ENCODE assay signal across 14 mouse cellular contexts in the genomic region with DNA sequence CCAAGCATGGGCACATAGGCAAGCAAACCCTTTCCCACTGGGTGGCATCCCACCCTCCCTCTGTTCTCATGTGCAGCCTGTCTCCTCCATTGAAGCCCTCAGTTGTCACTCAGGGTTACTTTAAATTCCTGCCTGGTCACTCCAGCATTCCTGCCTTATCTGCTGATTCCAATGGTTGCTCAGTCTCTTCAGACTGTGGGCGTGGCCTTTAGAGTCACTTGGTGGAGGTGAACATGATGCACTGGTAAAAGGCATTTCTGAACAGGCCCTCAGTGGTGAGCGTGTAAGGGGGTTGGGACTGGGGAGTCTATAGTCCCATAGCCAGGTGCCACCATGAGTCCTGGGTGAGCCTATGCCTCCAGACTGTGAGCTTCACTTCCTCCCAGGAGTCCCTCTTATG. TPM values are rescaled to one million over a fixed set of nuclear protein-coding genes. Genes with fewer than 3 reads are reported as not detected.
DNase-seq lines count a peak whose midpoint lies in the region; ATAC-seq and TF ChIP-seq lines count a peak whose summit lies in the region.
"Had no signal": no experiment of that assay in that cellular context is flagged by ENCODE, and none has a peak within 500 bp of the region (broad histone marks: within the 10 kb centered on the region; RNA-seq: fewer than 3 reads in every experiment).

No protein-coding gene starts in this region.

- H3K27me3 ChIP-seq in liver, postnatal 0 days (ENCODE audit: insufficient read depth, low read length), result 0 out of 2 replicates have a peak, but pooled peaks cover 8% of the 10 kb centered on the region
- no peaks in the 10 kb centered on the region for H3K27me3 ChIP-seq in heart, postnatal 0 days (ENCODE audit: control insufficient read depth, insufficient read depth, low read length)
- H3K27me3 ChIP-seq in forebrain, embryonic 13.5 days, result peaks cover 13% of the 10 kb centered on the region

- H3K4me2 ChIP-seq in liver, postnatal 0 days (ENCODE audit: low read depth, low read length), result no peak overlapping the region
- H3K4me2 ChIP-seq in heart, postnatal 0 days (ENCODE audit: low read depth, low read length), result peak overlapping the region; percentile 28; the same call in 1 of the 2 replicates
- no peak overlapping the region for H3K4me2 ChIP-seq in forebrain, embryonic 13.5 days
- H3K4me2 ChIP-seq: embryonic facial prominence, embryonic 12.5 days; midbrain, embryonic 12.5 days had no signal

- H3K9me3 ChIP-seq in liver, postnatal 0 days (ENCODE audit: low read length), result no peaks in the 10 kb centered on the region
- no peaks in the 10 kb centered on the region for H3K9me3 ChIP-seq in heart, postnatal 0 days (replicated peaks; ENCODE audit: control insufficient read depth, low read length)
- no peaks in the 10 kb centered on the region for H3K9me3 ChIP-seq in forebrain, embryonic 13.5 days (replicated peaks)
- H3K9me3 ChIP-seq: embryonic facial prominence, embryonic 12.5 days; hindbrain, embryonic 10.5 days; midbrain, embryonic 12.5 days had no signal

- H3K9ac ChIP-seq in liver, postnatal 0 days (replicated peaks), result no peak overlapping the region
- H3K9ac ChIP-seq in heart, postnatal 0 days (replicated peaks; ENCODE audit: low read depth, low read length), result no peak overlapping the region
- no peak overlapping the region for H3K9ac ChIP-seq in forebrain, embryonic 13.5 days
- H3K9ac ChIP-seq: embryonic facial prominence, embryonic 12.5 days; midbrain, embryonic 12.5 days had no signal

- H3K27ac ChIP-seq in liver, postnatal 0 days (ENCODE audit: low read depth), result no peak overlapping the region
- H3K27ac ChIP-seq in heart, postnatal 0 days (ENCODE audit: low read depth), result peak overlapping the region; percentile 77
- no peak overlapping the region for H3K27ac ChIP-seq in forebrain, embryonic 13.5 days
- H3K27ac ChIP-seq: embryonic facial prominence, embryonic 12.5 days; hindbrain, embryonic 10.5 days; midbrain, embryonic 12.5 days had no signal

- no peak for ATAC-seq in liver, postnatal 0 days
- peak; percentile 90 for ATAC-seq in heart, postnatal 0 days (ENCODE audit: insufficient read depth, low read depth)
- no peak for ATAC-seq in granulocyte monocyte progenitor cell, adult 5-6 weeks (replicated peaks; ENCODE audit: poor library complexity, severe bottlenecking)
- no peak for ATAC-seq in forebrain, embryonic 13.5 days

- 0 out of 2 replicates have a peak, but pooled peaks cover 2% of the 10 kb centered on the region for H3K4me1 ChIP-seq in liver, postnatal 0 days (ENCODE audit: insufficient read depth)
- peaks cover 20% of the 10 kb centered on the region for H3K4me1 ChIP-seq in heart, postnatal 0 days (ENCODE audit: control insufficient read depth, insufficient read depth)
- no peaks in the 10 kb centered on the region for H3K4me1 ChIP-seq in forebrain, embryonic 13.5 days
- H3K4me1 ChIP-seq: embryonic facial prominence, embryonic 12.5 days; midbrain, embryonic 12.5 days had no signal

- no peak overlapping the region for H3K4me3 ChIP-seq in liver, postnatal 0 days (ENCODE audit: low read depth, low read length)
- 0 out of 2 replicates have a peak overlapping the region, but pooled peaks have one; percentile 6 for H3K4me3 ChIP-seq in heart, postnatal 0 days (ENCODE audit: low read depth, low read length)
- no peak overlapping the region for H3K4me3 ChIP-seq in forebrain, embryonic 13.5 days
- H3K4me3 ChIP-seq: embryonic facial prominence, embryonic 12.5 days; hindbrain, embryonic 10.5 days; midbrain, embryonic 12.5 days; myocyte had no signal

- TF ChIP-seq CTCF in liver, postnatal 0 days (IDR thresholded peaks at IDR 0.05; ENCODE audit: low read depth), result no peak
- peak; percentile 29 for TF ChIP-seq CTCF in heart, postnatal 0 days (IDR thresholded peaks at IDR 0.05; ENCODE audit: low read depth)

- peaks cover 4% of the 10 kb centered on the region for H3K36me3 ChIP-seq in liver, postnatal 0 days (replicated peaks; ENCODE audit: insufficient read depth, low read length)
- 0 out of 2 replicates have a peak, but pooled peaks cover 4% of the 10 kb centered on the region for H3K36me3 ChIP-seq in heart, postnatal 0 days (replicated peaks; ENCODE audit: control insufficient read depth, insufficient read depth, low read length)
- H3K36me3 ChIP-seq in forebrain, embryonic 13.5 days (ENCODE audit: poor library complexity, severe bottlenecking), result no peaks in the 10 kb centered on the region
- H3K36me3 ChIP-seq: embryonic facial prominence, embryonic 12.5 days; hindbrain, embryonic 10.5 days; midbrain, embryonic 12.5 days had no signal

- TF ChIP-seq EP300 in liver, postnatal 0 days (IDR thresholded peaks at IDR 0.05; ENCODE audit: low read depth), result no peak
- no peak for TF ChIP-seq EP300 in heart, postnatal 0 days (IDR thresholded peaks at IDR 0.05; ENCODE audit: low read depth)

- DNase-seq in liver, result peak; percentile 57
- DNase-seq in liver, postnatal 0 days, result no peak
- DNase-seq in heart, postnatal 0 days (ENCODE audit: low spot score), result peak; percentile 77
- DNase-seq in lung, adult 18-20 months, result peak; percentile 84 to 88
- peak; percentile 65 to 78 for DNase-seq in lung, postnatal 4 days
- no peak for DNase-seq in thymus, postnatal 25 days
- DNase-seq: adrenal gland, postnatal 14 days; cerebellum, postnatal 25 days had no signal

- 55% methylated on average over 2 of the region's 2 CpGs for WGBS in liver, postnatal 0 days (ENCODE audit: insufficient replicate concordance)
- WGBS in heart, postnatal 0 days, result 33% methylated on average over 2 of the region's 2 CpGs
- WGBS in forebrain, embryonic 13.5 days, result 87% methylated on average over 2 of the region's 2 CpGs

RNA-seq across cellular contexts. Expression of a gene that starts 5.5 kb away (rescaled TPM):
- polyA plus RNA-seq in liver, postnatal 0 days (2015; fragmentation: Nextera tagmentation; extraction: Ambion mirVana), result 13.9 and 14.1 TPM in 2 replicates
- 127 and 163 TPM in 2 replicates for total RNA-seq in heart, postnatal 0 days (2014; rRNA removed; ENCODE audit: low replicate concordance)
- polyA plus RNA-seq in heart, postnatal 0 days (2015; fragmentation: Nextera tagmentation; extraction: Ambion mirVana), result 220 and 224 TPM in 2 replicates
- not detected in 2 replicates for total RNA-seq in granulocyte monocyte progenitor cell, adult 5-6 weeks (2014; fragmentation: Nextera tagmentation)
- total RNA-seq in granulocyte monocyte progenitor cell, adult 5-6 weeks (2017), result 0.04 TPM in 1 of 2 replicates, not detected in the other
- 0.32 and 0.50 TPM in 2 replicates for polyA plus RNA-seq in forebrain, embryonic 13.5 days (2015; fragmentation: Nextera tagmentation; extraction: Ambion mirVana)

Comparison
In these comparisons a context has a peak if more than half of its experiments do, and no peak if none do; other contexts are left out.
1. DNase-seq: peak in liver (single experiment), heart, postnatal 0 days (single experiment), lung, adult 18-20 months (2 of 2) and lung, postnatal 4 days (2 of 2); none in liver, postnatal 0 days (single experiment) and thymus, postnatal 25 days (single experiment).
2. RNA of a gene that starts 5.5 kb away (polyA plus RNA-seq): 220 to 224 TPM in heart, postnatal 0 days; 13.9 to 14.1 TPM in liver, postnatal 0 days and 0.32 to 0.50 TPM in forebrain, embryonic 13.5 days; every median in the first group is over 10 times any median in the second.